Mouse (Mus musculus) ES-Bruce4 (cell line): ENCODE measurements around the gene Vmn1r195. TPM values are rescaled to one million over a fixed set of nuclear protein-coding genes. Genes with fewer than 3 reads are reported as not detected.

Experiments used
- H3K27ac ChIP-seq: 2 replicates; pipeline ENCODE4 v1.5.1; 2012; ENCODE audit warnings: low read length, inconsistent platforms; ENCODE audit not compliant: insufficient read depth
- H3K27me3 ChIP-seq: 2 replicates; pipeline ENCODE4 v1.6.1; 2012; ENCODE audit warnings: mild to moderate bottlenecking, low read length, inconsistent platforms; ENCODE audit not compliant: control insufficient read depth, poor library complexity, insufficient read depth, severe bottlenecking
- H3K36me3 ChIP-seq: 2 replicates; pipeline ENCODE4 v1.6.1; 2012; ENCODE audit warnings: inconsistent platforms, mild to moderate bottlenecking, low read length, moderate library complexity; ENCODE audit not compliant: control insufficient read depth, poor library complexity, insufficient read depth, severe bottlenecking
- H3K4me1 ChIP-seq: one replicate; pipeline ENCODE4 v1.8.1; 2011; ENCODE audit warnings: low read length; ENCODE audit not compliant: control insufficient read depth, insufficient read depth
- H3K4me3 ChIP-seq: 2 replicates; pipeline ENCODE4 v1.5.1; 2011; ENCODE audit warnings: low read depth, mild to moderate bottlenecking, low read length
- H3K9ac ChIP-seq: 2 replicates; pipeline ENCODE4 v1.6.1; 2012; ENCODE audit warnings: low read depth, mild to moderate bottlenecking, inconsistent platforms; ENCODE audit not compliant: poor library complexity, severe bottlenecking
- H3K9me3 ChIP-seq: replicated peaks from 2 replicates; pipeline ENCODE4 v1.6.1; 2012; ENCODE audit warnings: mild to moderate bottlenecking, low read length, inconsistent platforms; ENCODE audit not compliant: control insufficient read depth, poor library complexity, insufficient read depth, severe bottlenecking
- CTCF ChIP-seq: IDR thresholded peaks from one replicate; pipeline ENCODE4 v1.8.1; 2011; ENCODE audit warnings: low read depth, low read length
- EP300 ChIP-seq: IDR thresholded peaks from 2 replicates; pipeline ENCODE4 v1.6.1; 2011; ENCODE audit warnings: low read depth, low read length; ENCODE audit not compliant: insufficient read depth
- POLR2A ChIP-seq: IDR thresholded peaks from one replicate; pipeline ENCODE4 v1.8.1; 2011; ENCODE audit warnings: low read length; ENCODE audit not compliant: insufficient read depth
- polyA plus RNA-seq: library from polyadenylated mRNA; stranded (reverse); fragments of >200 nt; gene quantifications from 2 replicates; pipeline ENCODE4 v1.2.4, GENCODE M21; 2011; ENCODE audit warnings: low read depth; ENCODE audit not compliant: missing spikeins, insufficient read depth, insufficient read length

Gene Vmn1r195
- polyA plus RNA-seq, 1 experiment = not detected

DNA sequence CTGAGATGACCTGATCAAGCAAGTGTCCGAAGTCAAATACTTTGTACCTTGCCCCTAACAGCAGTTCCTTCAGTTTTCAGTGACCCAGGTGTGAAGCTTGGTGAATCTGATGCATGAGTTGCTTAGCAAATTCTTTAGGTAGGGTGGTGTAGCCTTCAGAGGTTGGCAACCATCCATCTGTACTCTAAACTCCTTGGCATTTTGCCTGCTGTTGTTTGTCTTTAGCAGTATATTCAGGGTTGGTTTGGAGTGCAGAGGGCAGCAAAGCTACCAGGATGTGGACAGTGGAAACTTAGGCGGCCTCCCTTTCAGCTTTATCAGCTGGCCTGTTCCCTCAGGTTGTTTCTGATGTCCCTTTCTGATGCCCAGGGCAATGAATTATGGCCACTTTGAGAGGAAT, 45.0 kb downstream of the Vmn1r195 start:
- H3K9ac ChIP-seq = no peak overlapping the region
- no peak overlapping the region for H3K4me3 ChIP-seq
- peaks cover 8% of the 10 kb centered on the region; the same call in 1 of the 2 replicates for H3K9me3 ChIP-seq
- TF ChIP-seq EP300 = no peak
- no peaks in the 10 kb centered on the region for H3K4me1 ChIP-seq
- H3K27me3 ChIP-seq = no peaks in the 10 kb centered on the region
- H3K27ac ChIP-seq = no peak overlapping the region
- H3K36me3 ChIP-seq = no peaks in the 10 kb centered on the region

GRCm38 (mm10) chr13:22317366-22317765, 47.0 kb downstream of the Vmn1r195 start:
- Histone ChIP-seq H3K27me3 (no peaks in the 10 kb centered on the region), H3K27ac (no peak overlapping the region), H3K9me3 (peaks cover 2% of the 10 kb centered on the region; the same call in 1 of the 2 replicates), H3K4me3 (no peak overlapping the region), H3K36me3 (no peaks in the 10 kb centered on the region), H3K9ac (no peak overlapping the region), H3K4me1 (no peaks in the 10 kb centered on the region)
- no peak for TF ChIP-seq EP300
- no peak for TF ChIP-seq POLR2A
- TF ChIP-seq CTCF = no peak

DNA sequence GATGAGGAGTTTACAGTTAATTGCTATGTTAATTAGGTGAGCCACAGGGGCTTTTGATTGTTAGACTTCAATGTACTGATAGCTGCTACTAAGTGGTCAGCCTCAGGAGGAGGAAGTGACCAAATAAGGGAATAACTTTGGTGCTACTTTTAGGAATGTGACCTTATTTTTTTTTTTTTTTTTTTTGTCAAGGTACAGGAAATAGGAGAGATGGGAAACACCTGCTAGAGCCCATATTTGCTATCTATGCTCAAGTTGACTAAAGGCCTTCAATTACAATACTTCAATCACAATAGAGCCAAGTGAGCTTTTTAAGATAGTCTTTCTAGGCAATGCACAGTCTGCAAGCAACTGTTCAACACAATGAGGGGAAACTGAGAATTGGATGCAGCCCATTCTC, 49.8 kb downstream of the Vmn1r195 start:
- TF ChIP-seq POLR2A (no peak), EP300 (no peak), CTCF (no peak)
- H3K27me3 ChIP-seq = no peaks in the 10 kb centered on the region

GRCm38 (mm10) chr13:22324289-22324688, 54.0 kb downstream of the Vmn1r195 start, which contains the start of gene Vmn1r197:
Gene Vmn1r197 (plus strand): TSS chr13:22324589.
- Histone ChIP-seq H3K27me3 (no peaks in the 10 kb centered on the region), H3K36me3 (no peaks in the 10 kb centered on the region), H3K4me1 (no peaks in the 10 kb centered on the region), H3K27ac (no peak within 1 kb of the TSS), H3K9me3 (no peaks in the 10 kb centered on the region), H3K9ac (no peak within 1 kb of the TSS), H3K4me3 (no peak within 1 kb of the TSS)
- TF ChIP-seq EP300 (no peak), CTCF (no peak), POLR2A (no peak)

More for the DNA sequence above, 49.8 kb downstream of the Vmn1r195 start:
- Histone ChIP-seq H3K36me3 (no peaks in the 10 kb centered on the region), H3K9me3 (no peaks in the 10 kb centered on the region), H3K9ac (no peak overlapping the region), H3K4me1 (no peaks in the 10 kb centered on the region), H3K27ac (no peak overlapping the region), H3K4me3 (no peak overlapping the region)

Other genes starting within 250 kb of the Vmn1r195 start
- gene Hist1h2ah, start 235.0 kb upstream of the Vmn1r195 start, polyA plus RNA-seq = 13.0 and 17.2 TPM in 2 replicates
- gene Hist1h2bk, start 234.7 kb upstream of the Vmn1r195 start, polyA plus RNA-seq = 54.4 and 58.6 TPM in 2 replicates
- 5.6 and 6.5 TPM in 2 replicates for gene Hist1h4i, start 229.2 kb upstream of the Vmn1r195 start, polyA plus RNA-seq
- 6.3 and 7.9 TPM in 2 replicates for gene Hist1h2ag, start 227.6 kb upstream of the Vmn1r195 start, polyA plus RNA-seq
- gene Hist1h2bj, start 227.3 kb upstream of the Vmn1r195 start, polyA plus RNA-seq = 14.6 and 19.9 TPM in 2 replicates
- gene Vmn1r188, start 186.1 kb upstream of the Vmn1r195 start, polyA plus RNA-seq = not detected in 2 replicates
- gene Vmn1r189, start 164.7 kb upstream of the Vmn1r195 start, polyA plus RNA-seq = not detected in 2 replicates
- gene Vmn1r191, start 86.6 kb upstream of the Vmn1r195 start, polyA plus RNA-seq = not detected in 2 replicates
- not detected in 2 replicates for gene Vmn1r192, start 79.4 kb upstream of the Vmn1r195 start, polyA plus RNA-seq
- gene Vmn1r193, start 47.4 kb upstream of the Vmn1r195 start, polyA plus RNA-seq = not detected in 2 replicates
- gene Vmn1r194, start 26.3 kb upstream of the Vmn1r195 start, polyA plus RNA-seq = not detected in 2 replicates
- gene Vmn1r196, start 19.4 kb downstream of the Vmn1r195 start, polyA plus RNA-seq = not detected in 2 replicates
- gene Vmn1r197, start 54.1 kb downstream of the Vmn1r195 start, polyA plus RNA-seq = 0.12 TPM in 1 of 2 replicates, not detected in the other
- gene Vmn1r198, start 79.8 kb downstream of the Vmn1r195 start, polyA plus RNA-seq = not detected in 2 replicates
- gene Vmn1r199, start 109.3 kb downstream of the Vmn1r195 start, polyA plus RNA-seq = not detected in 2 replicates
- not detected in 2 replicates for gene Vmn1r200, start 119.9 kb downstream of the Vmn1r195 start, polyA plus RNA-seq
- gene Vmn1r201, start 201.4 kb downstream of the Vmn1r195 start, polyA plus RNA-seq = 0.12 TPM in 1 of 2 replicates, not detected in the other
- gene Vmn1r202, start 234.9 kb downstream of the Vmn1r195 start, polyA plus RNA-seq = 0.17 TPM in 1 of 2 replicates, not detected in the other
- gene Vmn1r203, start 247.6 kb downstream of the Vmn1r195 start, polyA plus RNA-seq = not detected in 2 replicates